Mouse (Mus musculus): Measurements from ENCODE around the gene Nell2.
"Not testable (repeated sequence)": the region's sequence is repeated elsewhere in the genome, so short reads cannot be mapped to it uniquely, and the experiment has no call there.

The Nell2 gene

DNA sequence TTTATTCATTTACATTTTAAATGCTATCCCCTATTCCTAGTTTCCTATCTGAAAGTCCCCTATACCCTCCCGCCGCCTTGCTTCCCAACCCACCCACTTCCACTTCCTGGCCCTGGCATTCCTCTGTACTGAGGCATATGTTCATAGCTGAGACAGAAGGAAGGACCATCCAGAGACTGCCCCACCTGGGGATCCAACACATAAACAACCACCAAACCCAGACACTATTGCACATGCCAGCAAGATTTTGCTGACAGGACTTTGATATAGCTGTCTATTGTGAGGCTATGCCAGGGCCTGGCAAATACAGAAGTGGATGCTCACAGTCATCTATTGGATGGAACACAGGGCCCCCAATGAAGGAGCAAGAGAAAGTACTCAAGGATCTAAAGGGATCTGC is 291.3 kb downstream of the Nell2 start:
- not testable (repeated sequence) for DNase-seq (ENCODE audit: low read depth, low spot score)

DNA sequence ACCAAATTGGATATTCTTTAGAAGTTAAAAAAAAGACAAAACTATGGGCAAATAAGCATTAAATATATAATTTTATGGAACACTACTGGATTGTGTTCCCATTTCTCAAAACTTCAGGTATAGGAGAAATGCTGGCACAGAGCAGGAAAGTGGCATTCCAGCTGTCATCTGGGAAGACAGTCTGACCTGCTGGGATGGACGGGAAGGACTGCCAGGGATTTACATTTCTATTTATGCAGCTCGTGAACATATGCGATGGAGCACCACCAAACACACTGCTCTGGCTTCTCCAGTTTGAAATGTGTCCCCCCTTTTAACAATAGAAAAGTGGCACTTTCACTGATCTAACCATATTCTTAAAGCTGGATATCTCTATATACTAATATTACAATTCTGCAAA is 291.9 kb downstream of the Nell2 start:
- no peak for DNase-seq (ENCODE audit: low read depth, low spot score)

DNA sequence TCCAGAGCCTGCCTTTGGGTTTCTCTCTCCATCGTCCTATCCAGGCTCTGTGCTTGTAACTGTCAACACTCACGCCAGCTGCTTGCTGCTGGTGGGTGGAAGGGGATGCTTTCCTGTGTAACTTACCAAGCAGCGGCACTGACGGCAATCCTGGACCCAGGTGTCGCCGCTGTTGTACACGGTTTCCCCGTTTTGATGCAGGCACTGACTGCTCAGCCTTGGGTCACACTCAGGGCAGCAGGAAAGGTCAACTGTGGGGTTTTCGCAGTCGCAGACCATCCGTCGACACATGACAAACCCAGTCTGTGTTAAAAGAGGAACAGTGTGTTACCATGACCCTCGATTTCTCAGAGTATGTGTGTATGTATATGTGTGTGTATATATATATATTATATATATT is 297.2 kb downstream of the Nell2 start:
- DNase-seq (ENCODE audit: low read depth, low spot score) = no peak

DNA sequence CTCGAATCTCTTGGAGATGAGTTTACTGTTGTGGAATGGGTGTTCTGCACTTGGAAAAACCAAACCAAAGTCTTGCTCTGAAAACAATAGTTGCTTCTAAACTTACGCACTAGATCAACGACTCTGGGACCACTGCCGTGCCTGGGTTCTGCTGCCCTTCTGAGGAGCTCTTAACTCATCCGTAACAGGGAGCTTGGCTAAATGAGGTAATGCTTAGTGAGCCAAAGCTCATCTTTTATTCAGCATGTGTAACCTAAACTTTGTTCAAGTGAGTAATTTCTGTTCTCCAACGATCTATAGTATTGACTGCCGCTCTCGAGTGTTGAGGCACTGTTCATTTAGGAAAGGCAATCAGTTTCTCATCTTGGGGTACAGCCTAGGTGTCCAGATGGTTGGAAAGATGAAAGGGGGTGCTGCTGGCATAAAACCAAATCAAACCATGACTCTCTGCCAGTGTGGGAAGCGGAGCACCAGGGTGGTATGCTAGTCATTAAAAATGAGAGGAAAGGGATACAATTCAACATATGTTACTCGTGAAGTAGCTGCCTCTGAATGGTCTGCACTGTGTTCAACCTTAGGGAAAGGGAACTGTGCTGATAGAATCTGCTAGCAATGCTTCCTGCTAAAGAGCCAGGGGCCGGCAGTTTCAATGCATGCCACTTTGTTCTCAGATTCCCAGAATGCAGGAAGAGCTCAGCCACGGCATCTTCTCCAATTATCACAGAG is 311.6 kb downstream of the Nell2 start:
- no peak for DNase-seq (ENCODE audit: low read depth, low spot score)

DNA sequence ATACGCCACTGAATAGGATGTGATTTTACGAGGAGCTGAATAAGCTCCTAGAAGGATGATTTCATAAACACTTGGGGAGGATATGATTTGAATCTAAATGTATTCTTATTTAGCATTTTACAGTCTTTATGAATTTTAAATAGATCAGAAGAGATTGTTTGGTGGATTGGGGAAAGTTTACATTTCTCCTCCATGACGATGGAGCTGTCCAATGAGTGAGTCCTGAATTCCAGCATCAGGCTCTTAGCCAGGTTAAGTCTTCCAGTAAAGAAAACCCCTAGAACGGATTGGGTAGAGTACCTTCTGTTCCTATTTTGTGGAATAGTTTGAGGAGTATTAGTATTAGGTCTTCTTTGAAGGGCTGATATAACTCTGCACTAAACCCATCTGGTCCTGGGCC is 317.8 kb downstream of the Nell2 start:
- DNase-seq (ENCODE audit: low read depth, low spot score) = no peak

DNA sequence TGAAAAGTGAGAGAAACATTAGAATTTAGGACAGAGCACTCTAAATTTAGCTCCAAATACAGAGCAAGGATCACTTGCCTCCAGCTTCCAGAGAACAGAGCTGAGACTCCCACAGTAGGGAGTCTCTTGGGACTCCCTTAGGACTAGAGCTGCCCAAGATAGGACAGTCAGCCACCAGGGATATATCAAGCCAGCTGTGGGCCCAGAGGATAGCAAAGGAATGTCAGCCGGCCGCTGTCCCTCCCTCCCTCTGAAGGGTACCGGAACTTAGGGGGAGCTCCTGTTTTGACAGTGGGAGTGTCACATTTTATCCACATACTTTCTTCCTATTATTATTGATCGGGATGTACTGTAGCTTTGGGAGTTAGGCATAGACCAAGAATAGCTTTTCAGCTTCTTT is 319.2 kb downstream of the Nell2 start:
- DNase-seq (ENCODE audit: low read depth, low spot score) = no peak

DNA sequence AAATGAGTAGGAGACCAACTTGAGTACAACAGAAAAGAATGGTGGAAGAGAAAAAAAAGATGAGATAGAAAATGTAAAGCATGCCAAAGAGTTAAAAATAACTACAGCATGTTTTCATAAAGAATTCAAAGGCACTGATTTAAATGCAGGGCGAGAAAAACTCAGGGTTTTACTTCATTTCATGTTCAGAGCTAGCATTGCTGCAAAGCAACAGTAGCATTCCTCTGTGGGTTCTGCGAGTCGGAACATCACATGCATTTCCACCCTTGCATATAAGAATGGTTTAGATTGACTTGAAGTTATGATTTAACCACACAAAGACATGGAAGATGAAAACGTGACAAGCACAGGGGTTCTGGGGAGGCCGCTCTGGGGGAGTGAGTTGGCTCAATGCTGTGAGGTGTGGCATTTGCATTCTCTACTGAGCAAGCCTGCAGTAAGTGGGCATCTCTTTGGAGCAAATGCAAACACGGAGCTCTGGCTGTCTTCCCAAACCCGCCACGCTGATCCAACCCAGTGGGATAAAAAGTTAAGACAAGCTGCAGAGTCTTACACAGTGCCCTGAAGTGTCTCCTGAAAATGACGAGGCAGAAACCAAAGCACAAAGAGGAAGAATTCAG is 334.6 kb downstream of the Nell2 start:
- no peak for DNase-seq (ENCODE audit: low read depth, low spot score)

DNA sequence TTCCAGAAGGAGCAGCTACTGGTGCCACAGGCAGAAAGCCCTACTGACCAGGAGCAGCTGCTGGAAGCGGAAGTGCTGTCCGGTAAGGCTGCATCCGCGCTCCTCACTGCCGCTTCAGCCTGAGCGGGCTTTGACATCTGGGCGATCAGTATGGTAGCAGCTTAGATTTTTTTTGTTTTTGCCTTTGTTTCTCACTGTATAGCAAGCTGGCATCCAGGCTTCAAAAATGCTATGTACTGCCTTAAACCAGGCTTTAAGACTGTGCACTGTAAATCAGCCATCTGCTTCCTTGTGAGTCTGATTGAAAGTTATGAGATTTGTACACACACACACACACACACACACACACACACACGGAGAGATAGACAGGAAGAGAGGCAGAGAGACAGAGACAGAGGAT is 335.4 kb downstream of the Nell2 start:
- no peak for DNase-seq (ENCODE audit: low read depth, low spot score)

DNA sequence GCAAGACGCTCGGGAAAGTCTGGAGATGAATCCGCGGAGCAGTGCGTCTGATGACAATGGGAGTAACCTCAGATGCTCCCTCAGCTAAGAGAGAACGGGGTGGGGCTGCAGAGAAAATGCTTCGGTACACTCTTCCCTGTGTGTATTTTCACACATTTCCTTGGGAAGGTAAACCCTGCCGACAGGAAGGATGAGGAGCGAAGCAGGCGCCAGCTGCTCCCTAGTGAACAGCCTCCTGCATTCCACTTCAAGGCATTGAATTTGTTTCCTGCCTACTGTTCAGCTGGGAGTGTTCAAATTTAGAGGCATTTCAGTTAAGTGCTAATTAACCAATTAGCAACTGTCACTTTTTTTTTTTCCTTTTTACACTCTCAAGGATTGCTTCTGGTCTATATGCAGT is 342.1 kb downstream of the Nell2 start:
- DNase-seq (ENCODE audit: low read depth, low spot score) = no peak

DNA sequence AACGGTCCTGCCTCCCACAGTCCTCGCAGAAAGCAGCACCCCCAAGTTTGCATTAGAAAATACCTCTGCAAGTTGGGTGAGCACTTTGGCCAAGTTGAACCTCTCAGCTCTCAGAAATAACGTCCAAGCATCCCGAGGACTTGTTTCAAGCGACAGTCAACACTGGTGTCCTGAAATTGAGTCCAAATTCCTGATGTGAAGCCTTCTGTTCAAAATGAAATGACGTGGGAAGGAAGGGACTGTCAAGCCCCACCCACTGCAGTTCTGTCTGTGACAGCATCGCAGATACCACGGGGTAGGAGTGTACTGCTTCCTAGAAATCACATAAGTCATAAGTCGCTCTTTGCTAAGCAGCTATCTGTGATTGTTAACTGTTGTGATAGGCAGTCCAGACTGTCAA is 342.9 kb downstream of the Nell2 start:
- DNase-seq (ENCODE audit: low read depth, low spot score) = no peak

DNA sequence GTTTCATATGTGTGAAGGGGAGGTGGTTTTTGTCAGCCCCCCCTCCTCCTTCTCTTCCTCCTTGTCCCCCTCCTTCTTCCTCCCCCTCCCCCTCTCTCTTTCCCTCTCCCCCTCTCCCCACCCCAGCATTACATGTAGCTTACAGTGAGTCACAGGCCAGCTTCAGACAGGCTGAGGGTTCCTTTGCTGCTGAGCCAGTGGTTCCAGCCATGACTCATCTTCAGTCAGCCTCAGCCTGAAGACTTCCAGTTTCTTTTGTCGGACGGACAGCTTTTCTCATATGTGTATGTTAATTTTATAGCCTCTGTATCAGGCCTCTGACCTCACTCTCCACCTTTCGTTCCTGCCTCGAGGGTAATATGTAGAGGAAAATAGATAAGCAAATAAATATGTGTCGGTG is 344.9 kb downstream of the Nell2 start:
- DNase-seq (ENCODE audit: low read depth, low spot score) = peak; percentile 58

DNA sequence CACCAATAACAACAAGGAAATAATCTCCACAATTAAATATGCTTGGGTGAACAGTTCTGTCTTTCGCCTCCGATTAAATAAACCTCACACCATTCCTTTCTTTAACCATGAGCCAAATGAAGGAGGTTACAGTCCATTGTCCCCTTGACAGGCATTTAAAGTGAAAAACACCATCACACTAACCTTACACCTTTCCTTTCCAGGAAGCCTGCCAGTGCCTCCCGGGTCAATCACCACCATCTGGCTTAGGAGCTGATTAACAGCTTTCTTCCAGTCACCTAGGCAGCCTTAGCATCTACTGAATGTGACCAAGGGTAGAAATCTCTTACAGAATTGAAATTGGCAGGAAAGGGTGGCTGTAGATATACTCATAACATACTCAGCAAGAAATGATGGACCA is 371.5 kb downstream of the Nell2 start:
- no peak for DNase-seq (ENCODE audit: low read depth, low spot score)

DNA sequence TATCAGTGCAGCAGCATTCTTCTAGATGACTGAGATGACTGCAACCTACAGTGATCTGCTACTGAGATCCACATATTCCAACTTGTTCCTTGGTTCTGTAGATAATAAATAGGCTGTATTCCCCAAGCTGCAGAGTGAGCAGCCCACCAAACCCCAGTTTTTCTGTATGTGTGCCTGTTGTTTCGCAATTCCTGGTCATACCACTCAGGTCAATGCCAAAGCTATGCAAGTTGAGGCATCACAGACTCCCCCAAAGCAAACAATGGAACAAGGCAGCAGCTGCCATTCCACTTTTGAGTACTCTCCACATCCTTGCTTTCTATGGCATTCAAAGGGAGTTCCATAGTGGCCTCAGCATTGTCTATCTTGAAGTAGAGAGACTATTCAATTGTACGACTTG is 383.2 kb downstream of the Nell2 start:
- DNase-seq (ENCODE audit: low read depth, low spot score) = no peak

DNA sequence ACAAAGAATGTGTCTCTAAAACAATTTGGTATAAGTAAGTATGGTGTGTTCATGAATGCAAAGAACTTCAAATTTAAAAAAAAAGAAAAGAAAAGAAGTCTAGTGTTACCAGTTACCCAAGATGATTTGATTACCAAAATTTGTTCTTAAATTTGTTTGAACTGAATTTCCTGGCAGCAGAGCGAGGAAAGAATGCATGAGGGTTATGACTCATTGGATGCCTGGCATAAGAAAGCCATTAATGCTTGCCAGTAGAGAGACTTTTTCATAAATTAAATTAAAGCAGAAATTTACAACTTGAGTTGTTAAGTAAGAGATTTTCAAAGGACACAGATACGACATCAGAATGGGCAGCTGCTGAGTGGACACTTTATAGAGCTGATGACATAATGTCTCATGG is 384.2 kb downstream of the Nell2 start:
- DNase-seq (ENCODE audit: low read depth, low spot score) = peak; percentile 49

DNA sequence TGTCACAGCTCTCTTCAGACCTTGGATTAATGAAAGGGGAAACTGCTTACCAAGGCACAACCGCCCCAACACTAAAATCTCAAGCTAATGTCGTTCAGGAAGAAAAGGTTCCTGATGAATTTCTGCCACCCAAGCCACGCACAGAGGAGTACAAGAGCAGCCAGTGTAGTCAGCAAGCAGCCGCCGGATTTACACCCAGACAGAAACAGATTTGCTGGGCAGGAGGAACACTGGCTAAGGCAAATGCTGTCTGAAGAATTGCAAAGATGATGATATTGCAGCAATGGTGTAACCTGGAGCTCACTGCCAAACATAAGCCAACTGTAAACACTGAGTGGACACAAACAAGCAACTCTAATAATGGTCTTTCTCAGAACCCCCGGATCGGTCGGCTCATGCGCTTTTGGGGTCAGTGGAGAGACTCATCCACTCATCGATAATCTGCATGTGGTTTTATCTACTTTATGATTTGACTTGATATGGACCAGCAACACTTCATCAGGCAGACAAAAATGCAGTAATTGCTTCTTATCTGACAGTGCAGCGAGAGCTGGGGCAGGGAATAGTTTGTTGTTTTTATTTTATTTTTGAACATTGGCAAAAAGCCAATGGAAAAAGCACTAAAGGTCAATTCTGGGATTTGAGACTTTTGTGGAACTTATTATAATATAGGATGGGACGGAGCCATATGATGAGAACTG is 389.5 kb downstream of the Nell2 start:
- DNase-seq (ENCODE audit: low read depth, low spot score) = no peak

DNA sequence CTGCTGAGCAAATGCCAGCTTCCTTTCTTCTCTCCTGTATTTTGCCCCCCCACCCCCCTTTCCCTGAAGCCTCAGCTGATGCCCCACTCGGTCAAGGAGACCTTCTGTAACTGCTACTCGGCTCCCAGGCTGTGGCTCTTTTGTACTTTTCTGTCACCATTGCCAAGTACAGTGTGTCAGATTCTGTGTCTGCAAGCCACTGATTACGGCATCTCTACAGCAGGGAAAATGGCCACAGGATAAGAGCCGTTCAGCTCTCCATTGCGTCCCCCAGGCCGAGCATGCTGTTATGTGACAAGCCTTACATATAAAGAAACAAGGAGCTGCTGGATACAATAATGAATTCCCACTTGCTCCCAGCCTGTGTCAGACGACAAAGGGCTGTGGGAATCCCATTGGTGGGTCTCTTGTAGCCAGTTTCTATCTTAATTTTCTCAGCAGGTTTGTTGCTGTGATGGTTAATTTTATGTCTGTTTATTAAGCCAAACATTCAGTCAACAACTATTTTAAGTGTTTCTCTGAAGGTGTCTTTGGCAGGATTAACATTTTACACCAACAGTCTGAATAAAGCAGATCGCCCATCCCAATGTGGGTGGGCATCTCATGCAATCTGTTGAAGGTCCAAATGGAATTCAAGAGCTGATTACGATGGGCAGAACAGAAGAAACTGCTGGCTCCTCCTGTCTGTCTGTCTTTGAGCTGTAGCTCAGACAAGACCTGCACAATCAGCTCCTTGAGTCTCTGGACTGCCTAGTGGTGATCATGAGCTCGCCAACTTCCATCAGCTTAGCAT is 391.1 kb downstream of the Nell2 start:
- DNase-seq (ENCODE audit: low read depth, low spot score) = no peak

DNA sequence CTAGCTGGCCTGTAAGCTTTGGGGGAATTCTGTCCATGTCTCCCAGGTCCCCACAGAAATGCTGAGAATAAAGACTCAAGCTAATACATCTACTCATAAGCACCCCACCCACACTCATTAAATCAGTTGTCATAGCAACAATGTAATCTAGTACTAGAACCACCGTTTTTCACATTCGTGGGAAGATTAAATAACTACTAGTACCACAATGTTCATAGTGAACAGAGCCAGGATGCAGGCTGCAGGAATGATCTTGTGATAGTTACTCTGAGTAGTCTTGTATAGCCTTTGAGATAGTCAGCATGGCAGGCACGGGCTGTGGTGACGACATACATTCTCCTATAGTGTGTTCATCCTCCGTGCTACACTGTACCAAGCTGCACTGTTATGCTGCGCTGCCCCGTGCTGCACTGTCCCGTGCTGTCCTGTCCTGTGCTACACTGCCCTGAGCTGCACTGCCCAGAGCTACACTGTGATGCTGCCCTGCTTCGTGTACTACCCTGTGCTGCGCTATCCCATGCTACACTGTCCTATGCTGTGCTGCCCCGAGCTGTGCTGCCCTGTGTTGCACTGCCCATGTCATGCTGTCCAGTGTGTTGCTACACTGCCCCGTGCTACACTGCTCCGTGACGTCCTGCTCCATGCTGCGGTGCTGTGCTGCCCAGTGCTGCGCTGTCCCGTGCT is 392.3 kb downstream of the Nell2 start:
- DNase-seq (ENCODE audit: low read depth, low spot score) = no peak

DNA sequence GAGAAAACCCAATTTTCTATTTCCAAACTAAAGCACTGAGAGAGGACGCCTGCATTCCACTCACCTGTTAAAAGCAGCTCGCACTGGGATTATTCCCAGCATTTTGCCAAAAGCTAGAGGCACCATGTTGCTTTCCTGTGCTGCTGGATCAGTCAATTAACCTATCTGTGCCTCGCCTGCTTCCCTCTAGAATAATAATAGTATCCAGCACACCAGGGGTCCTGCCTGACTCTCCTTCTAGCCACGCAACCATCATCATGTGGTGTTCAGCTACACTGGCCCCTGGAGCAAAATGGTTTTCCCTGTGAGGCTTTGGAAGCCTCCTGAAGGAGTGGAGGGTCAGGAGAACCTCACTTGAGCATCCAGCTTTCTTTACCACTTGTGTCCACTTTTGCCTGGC is 397.0 kb downstream of the Nell2 start:
- no peak for DNase-seq (ENCODE audit: low read depth, low spot score)

DNA sequence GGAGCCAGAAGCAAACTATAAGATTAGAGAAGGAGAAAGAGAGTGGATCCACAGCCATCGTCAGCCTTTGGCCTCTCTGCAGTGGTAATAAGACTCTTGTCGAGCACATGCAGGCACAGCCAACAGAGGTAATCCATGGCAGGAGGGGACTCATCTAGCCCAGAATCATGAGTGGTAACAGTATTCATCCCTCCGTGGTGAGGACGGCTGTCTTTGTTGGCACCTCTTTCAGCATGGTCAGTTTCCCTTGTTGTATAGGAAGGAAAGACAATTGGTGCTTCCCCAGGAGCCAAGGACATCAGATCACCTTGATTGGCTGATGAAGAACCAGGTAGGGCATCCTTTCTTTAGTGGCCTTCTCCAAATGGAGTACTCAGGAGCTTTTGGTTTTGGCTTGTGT is 419.7 kb downstream of the Nell2 start:
- no peak for DNase-seq (ENCODE audit: low read depth, low spot score)

DNA sequence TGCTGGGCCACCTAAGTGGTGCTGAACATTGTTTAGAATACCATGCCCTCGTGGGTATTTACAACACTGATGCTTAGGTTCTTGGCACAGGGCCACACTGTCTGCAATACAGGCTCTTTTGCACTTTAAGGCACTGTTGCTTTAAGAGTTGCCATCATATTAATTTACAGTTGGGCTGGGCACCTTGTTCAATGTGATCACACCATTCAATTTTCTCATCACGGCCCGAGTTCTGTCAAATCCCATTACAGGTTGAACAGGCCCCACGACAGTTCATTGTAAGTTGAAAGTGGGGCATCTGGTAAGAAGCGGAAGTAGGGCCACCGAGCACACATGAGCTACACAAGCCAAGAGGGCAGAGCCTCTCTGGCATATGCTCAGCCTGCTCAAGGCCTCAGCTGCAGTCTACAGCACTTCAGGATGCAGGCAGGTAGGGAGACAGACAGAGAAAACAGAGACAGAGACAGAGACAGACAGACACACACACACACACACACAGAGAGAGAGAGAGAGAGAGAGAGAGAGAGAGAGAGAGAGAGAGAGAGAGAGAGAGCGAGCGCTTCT is 421.0 kb downstream of the Nell2 start:
- DNase-seq (ENCODE audit: low read depth, low spot score) = no peak

DNA sequence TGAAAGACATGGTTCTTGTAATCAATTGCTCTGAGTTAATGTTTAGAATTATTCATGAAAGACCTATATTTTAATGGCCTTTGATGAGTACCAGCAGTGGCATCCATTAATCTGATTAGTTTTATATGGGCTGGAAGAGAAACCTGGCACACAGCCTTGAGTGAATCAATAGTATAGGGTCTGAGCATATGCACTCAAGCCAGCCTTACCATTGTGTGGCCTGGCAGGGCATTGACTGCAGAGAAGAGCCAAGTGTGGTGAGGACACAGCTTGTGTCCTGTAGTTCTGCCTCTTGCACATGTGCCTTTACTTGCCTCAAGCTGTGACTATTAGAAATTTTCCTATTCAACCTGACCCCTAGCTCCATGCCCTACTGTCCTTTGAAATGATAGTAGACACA is 426.8 kb downstream of the Nell2 start:
- DNase-seq (ENCODE audit: low read depth, low spot score) = no peak
